Mouse (Mus musculus): ENCODE results near the gene Olfr803.

- TF ChIP-seq CTCF (IDR thresholded peaks at IDR 0.05; ENCODE audit: low read depth, low read length) = no peak
- TF ChIP-seq POLR2A (IDR thresholded peaks at IDR 0.05; ENCODE audit: borderline replicate concordance, low read depth, low read length) = no peak
Measured at GRCm38 (mm10) chr10:129651763-129652162, 42.3 kb downstream of the Olfr803 start.
